Mouse (Mus musculus) liver, embryonic 14.5 days (tissue): ENCODE results near the gene Klhdc8b.

Experiments
- CTCF ChIP-seq: IDR thresholded peaks from 2 replicates; pipeline ENCODE4 v1.5.1; 2016; ENCODE audit warnings: antibody characterized with exemption, low read depth, control low read depth
- EP300 ChIP-seq: IDR thresholded peaks from 2 replicates; pipeline ENCODE4 v1.6.1; 2016; ENCODE audit warnings: antibody characterized with exemption, low read depth

- TF ChIP-seq CTCF (no peak), EP300 (no peak)
Observed at GRCm38 (mm10) chr9:108492043-108492750, 30.8 kb upstream of the Klhdc8b start.
